Mouse (Mus musculus): ENCODE data around the gene Aldh2. TPM values are rescaled to one million over a fixed set of nuclear protein-coding genes. Genes with fewer than 3 reads are reported as not detected.
"Not testable (repeated sequence)": the region's sequence is repeated elsewhere in the genome, so short reads cannot be mapped to it uniquely, and the experiment has no call there.

Aldh2 gene
- polyA plus RNA-seq (2016; fragmentation: Nextera tagmentation; extraction: Ambion mirVana), result 143 and 146 TPM in 2 replicates

DNA sequence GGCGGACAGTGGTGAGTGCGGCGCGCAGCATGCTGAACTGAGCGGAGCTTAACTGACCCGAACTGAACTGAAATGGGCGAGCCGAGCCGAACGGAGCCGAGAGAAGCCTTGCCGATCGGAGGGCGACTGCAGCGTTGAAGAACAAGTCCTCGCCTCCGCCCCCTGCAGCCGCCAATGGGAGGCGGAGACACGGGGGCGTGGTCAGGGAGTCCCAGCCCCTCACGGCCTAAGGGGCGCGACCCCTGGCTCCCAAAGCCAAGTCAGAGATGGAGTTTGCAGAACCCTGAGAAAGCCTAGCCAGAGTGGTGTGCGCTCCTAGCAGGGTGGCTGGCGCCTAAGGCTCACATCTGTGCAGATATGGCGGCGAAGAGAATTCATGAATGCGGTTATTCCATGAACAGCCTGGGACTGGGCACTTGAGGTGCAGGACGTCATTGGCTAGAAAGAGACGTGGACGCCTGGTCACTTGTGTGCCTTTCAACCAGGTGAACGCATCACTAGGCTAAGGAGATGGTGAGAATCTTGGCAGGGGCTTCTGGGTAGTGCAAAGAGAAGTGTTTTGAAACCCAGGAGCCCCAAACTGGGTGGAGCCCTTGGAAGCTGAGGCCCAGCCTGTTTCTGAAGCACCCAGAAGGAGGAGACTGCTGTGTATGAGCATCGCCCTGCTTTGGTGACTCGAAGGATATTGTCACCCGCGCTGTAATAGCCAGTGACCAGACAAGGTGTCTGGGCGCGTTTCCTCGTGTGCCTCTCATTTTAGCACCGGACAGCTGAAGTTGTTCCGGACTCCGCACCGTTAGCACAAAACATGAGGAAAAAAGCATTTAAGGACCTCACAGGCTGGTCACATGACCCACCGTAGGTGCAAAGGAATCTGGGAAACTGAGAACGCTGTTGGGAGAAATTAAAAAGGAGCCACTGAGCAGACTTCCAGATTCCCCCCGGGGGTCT, at the start of gene Aldh2:
Aldh2 (minus strand) TSS at position 374 of the 951 bp plus-strand sequence.
- H3K36me3 ChIP-seq, result 0 out of 2 replicates have a peak, but pooled peaks cover 3% of the 10 kb centered on the region
- peak; percentile 90 for ATAC-seq
- no peaks in the 10 kb centered on the region for H3K9me3 ChIP-seq (replicated peaks)
- WGBS (ENCODE audit: insufficient replicate concordance), result 2% methylated on average over 47 of the region's 47 CpGs
- H3K27ac ChIP-seq, result peak within 1 kb of the TSS; percentile 88
- H3K4me2 ChIP-seq, result peak within 1 kb of the TSS; percentile 99
- peak within 1 kb of the TSS; percentile 88 for H3K9ac ChIP-seq
- peaks cover 10% of the 10 kb centered on the region; the same call in 1 of the 2 replicates for H3K27me3 ChIP-seq (replicated peaks)
- peak within 1 kb of the TSS; percentile 83 for H3K4me3 ChIP-seq
- H3K4me1 ChIP-seq, result peaks cover 62% of the 10 kb centered on the region

DNA sequence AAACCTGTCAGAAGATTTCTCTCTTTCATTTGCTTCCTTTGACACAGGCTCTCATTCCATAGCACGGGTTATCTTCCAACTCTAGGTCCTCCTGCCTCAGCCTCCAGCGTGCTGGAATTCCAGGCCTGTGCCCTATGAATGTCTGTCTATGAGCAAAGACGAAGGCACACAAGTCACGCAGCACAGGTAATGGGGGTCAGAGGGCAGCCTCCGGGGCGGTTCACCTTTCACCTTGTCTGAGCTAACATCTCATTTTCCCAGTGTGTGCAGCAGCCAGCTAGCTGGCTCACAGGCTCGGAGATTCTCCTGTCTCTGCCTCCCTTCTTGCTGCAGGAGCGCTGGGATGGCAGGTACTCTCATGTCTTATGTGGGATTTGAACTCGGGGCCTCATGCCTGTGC, 46.0 kb upstream of the Aldh2 start:
- no peaks in the 10 kb centered on the region for H3K36me3 ChIP-seq
- H3K27ac ChIP-seq, result no peak overlapping the region
- H3K9me3 ChIP-seq (replicated peaks), result no peaks in the 10 kb centered on the region
- H3K4me2 ChIP-seq, result no peak overlapping the region
- no peaks in the 10 kb centered on the region for H3K27me3 ChIP-seq (replicated peaks)
- no peak overlapping the region for H3K9ac ChIP-seq
- H3K4me3 ChIP-seq, result no peak overlapping the region
- H3K4me1 ChIP-seq, result peaks cover 6% of the 10 kb centered on the region; the same call in 1 of the 2 replicates
- ATAC-seq, result no peak
- WGBS (ENCODE audit: insufficient replicate concordance), result 77% methylated on average over 9 of the region's 9 CpGs

DNA sequence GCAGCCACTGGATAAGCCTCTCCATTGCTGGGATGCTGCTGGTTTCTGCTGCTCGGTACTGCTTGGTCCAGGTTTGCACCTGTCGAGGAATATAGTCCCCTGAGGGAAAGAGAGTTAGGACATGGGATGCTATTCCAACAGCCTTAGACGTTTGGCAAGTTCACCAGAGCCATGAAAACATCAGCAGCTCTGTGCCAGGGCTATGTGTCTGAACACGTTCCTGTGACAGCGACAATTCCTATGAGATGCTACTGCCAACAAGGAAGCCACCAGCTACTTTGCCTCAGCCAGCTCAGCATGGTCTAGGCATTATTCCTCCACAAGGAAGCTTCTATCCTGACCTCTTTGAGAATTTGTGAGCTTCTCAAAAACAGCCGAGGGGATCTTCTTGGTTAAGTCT, 43.7 kb upstream of the Aldh2 start:
- Histone ChIP-seq H3K9ac (no peak overlapping the region), H3K4me2 (no peak overlapping the region), H3K27me3 (replicated peaks) (no peaks in the 10 kb centered on the region), H3K4me1 (0 out of 2 replicates have a peak, but pooled peaks cover 4% of the 10 kb centered on the region), H3K27ac (no peak overlapping the region), H3K36me3 (no peaks in the 10 kb centered on the region), H3K4me3 (no peak overlapping the region), H3K9me3 (replicated peaks) (no peaks in the 10 kb centered on the region)
- ATAC-seq, result no peak
- WGBS (ENCODE audit: insufficient replicate concordance), result 70% methylated on average over 6 of the region's 6 CpGs

DNA sequence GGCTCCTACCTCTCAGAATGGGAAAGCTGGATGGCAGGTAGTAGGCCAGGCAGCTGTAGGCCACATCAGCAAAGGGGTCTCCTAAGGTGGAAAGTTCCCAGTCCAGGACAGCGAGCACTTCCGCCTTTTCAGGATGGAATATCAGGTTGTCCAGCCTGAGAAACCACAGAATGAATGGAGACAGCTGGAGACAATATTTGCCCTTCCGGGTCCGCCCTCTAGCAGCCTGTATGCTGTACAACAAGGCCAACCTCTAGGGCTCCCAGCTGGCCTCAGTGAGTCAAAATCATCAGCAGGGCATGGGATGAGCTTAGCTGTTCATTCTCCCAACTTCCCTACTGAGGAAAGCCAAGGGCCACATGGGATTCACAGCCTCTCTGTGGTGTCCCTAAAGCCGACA, 41.0 kb upstream of the Aldh2 start:
- no peak; the same call in 1 of the 2 replicates for ATAC-seq

DNA sequence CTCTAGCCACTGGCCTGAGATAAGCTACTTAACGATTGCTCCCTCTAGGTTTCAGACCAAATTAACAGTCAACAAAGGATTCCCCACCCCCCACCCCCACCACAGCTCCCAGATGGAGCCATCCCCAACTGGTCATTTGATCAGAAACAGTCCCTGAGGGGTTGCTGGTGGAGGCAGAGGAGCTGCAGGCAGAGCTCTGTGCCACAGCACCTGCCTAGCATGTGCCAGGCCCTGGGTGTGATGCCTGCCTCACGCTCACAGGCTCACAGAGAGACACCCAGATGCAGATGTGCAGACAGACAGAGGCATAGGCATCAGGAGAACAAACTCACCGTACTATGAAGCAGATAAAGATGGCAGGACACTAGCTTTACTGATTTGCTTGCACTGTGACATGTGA, 39.2 kb upstream of the Aldh2 start:
- Histone ChIP-seq H3K27me3 (replicated peaks) (no peaks in the 10 kb centered on the region), H3K4me1 (no peaks in the 10 kb centered on the region), H3K36me3 (no peaks in the 10 kb centered on the region), H3K4me3 (no peak overlapping the region), H3K4me2 (no peak overlapping the region), H3K9ac (no peak overlapping the region), H3K9me3 (replicated peaks) (no peaks in the 10 kb centered on the region), H3K27ac (no peak overlapping the region)
- no peak for ATAC-seq
- 40% methylated on average over 3 of the region's 3 CpGs for WGBS (ENCODE audit: insufficient replicate concordance)

More for the DNA sequence above, 41.0 kb upstream of the Aldh2 start:
- H3K36me3 ChIP-seq, result no peaks in the 10 kb centered on the region
- WGBS (ENCODE audit: insufficient replicate concordance), result 82% methylated on average over 5 of the region's 5 CpGs
- 0 out of 2 replicates have a peak overlapping the region, but pooled peaks have one; percentile 36 for H3K9ac ChIP-seq
- H3K27ac ChIP-seq, result no peak overlapping the region
- 0 out of 2 replicates have a peak, but pooled peaks cover 4% of the 10 kb centered on the region for H3K4me1 ChIP-seq
- no peak overlapping the region for H3K4me3 ChIP-seq
- no peaks in the 10 kb centered on the region for H3K9me3 ChIP-seq (replicated peaks)
- H3K4me2 ChIP-seq, result no peak overlapping the region
- no peaks in the 10 kb centered on the region for H3K27me3 ChIP-seq (replicated peaks)

DNA sequence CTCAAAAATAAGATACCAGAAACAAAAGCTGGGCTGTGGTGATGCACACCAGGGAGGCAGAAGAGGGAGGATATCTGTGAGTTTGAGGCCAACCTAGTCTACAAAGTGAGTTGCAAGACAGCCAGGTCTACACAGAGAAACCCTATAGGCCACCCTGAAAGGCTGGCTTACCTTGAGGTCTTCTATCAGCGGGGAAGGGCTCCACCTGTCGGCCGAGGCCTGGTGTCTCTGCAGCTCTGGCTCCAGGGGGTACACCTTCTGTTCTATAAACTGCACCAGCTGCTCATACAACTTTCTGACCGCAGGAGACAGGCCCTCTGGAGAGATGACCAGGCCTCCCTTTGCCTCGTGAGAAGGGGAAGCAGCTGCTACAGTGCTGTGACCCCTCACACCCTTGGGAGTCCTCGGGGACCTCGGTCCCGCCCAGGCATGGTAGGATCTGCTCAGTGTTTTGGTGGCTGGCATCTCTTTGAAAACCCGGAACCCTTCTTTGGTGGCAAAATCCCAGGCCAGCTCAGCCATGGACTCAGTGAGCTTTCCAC, 37.6 kb upstream of the Aldh2 start:
- ATAC-seq; H3K9me3 ChIP-seq (replicated peaks); H3K4me2 ChIP-seq; H3K9ac ChIP-seq; H3K4me3 ChIP-seq; H3K27ac ChIP-seq; H3K27me3 ChIP-seq (replicated peaks); H3K36me3 ChIP-seq; H3K4me1 ChIP-seq: not testable (repeated sequence)
- 53% methylated on average over 8 of the region's 9 CpGs for WGBS (ENCODE audit: insufficient replicate concordance)

DNA sequence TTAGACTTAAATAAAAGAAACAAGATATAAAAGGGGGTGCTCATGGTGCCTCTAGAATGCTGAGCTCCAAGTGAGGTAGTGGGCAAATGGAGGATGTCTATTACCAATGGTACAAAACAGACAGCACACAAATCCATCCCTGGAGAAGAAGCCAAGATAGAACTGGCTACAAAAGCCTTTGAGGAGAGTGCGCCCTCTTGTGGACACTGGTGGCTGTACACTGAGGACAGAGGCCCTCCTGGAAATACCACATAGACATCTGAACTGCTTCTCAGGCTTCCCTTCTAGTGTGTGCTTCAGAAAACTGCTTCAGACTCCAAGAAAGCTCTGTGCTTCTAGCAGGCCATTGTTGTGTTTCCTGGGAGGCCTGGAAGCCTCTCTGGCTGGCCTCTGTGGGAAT, 34.2 kb upstream of the Aldh2 start:
- H3K4me1 ChIP-seq, result no peaks in the 10 kb centered on the region
- no peaks in the 10 kb centered on the region for H3K9me3 ChIP-seq (replicated peaks)
- no peak overlapping the region for H3K4me2 ChIP-seq
- H3K36me3 ChIP-seq, result no peaks in the 10 kb centered on the region
- H3K4me3 ChIP-seq, result no peak overlapping the region
- no peak overlapping the region for H3K9ac ChIP-seq
- no peak overlapping the region for H3K27ac ChIP-seq
- WGBS (ENCODE audit: insufficient replicate concordance), result 0% methylated on average over 1 of the region's 1 CpGs
- no peaks in the 10 kb centered on the region for H3K27me3 ChIP-seq (replicated peaks)
- no peak for ATAC-seq

DNA sequence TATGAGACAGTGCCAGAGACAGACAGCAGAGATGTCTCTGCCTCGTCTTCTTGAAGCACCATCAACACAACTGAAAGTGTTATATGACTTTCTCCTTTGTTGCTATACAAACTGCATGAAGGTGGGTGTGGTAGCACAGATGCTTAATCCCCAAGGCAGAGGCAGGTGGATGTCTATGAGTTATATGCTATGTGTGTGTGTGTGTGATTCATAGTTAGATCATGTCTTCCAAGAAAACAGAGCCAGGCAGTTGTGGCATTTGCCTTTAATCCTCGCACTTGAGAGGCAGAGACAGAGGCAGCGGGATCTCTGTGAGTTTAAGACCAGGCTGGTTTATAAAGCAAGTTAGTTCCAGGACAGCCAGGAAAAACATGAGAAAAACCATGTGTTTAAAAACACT, 29.6 kb upstream of the Aldh2 start:
- no peak for ATAC-seq
- Histone ChIP-seq H3K9me3 (replicated peaks) (no peaks in the 10 kb centered on the region), H3K36me3 (no peaks in the 10 kb centered on the region; the same call in 1 of the 2 replicates), H3K9ac (no peak overlapping the region), H3K4me3 (no peak overlapping the region), H3K4me2 (no peak overlapping the region), H3K27me3 (replicated peaks) (no peaks in the 10 kb centered on the region), H3K4me1 (peaks cover 14% of the 10 kb centered on the region), H3K27ac (no peak overlapping the region)
- 77% methylated on average over 3 of the region's 3 CpGs for WGBS (ENCODE audit: insufficient replicate concordance)

DNA sequence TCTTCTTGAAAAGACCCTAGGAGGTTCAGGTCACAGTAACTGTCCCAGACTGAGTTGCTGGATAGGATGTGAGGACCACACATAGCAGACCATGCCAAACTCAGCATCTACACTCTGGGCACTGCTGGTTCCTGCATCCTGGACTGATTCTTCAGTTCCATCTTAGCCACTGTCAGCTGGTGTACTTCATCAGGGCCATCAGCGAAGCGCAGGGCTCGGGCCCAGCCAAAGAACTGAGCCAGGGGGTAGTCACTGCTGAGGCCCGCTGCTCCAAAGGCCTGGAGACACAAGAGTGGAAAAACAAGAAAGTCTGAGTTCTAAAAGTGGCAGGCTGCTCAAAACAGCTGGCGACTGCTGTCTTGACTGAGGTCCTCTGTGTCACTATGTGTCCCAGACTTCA, 27.5 kb upstream of the Aldh2 start:
- WGBS (ENCODE audit: insufficient replicate concordance), result 85% methylated on average over 5 of the region's 5 CpGs
- Histone ChIP-seq H3K4me2 (no peak overlapping the region), H3K4me1 (peaks cover 22% of the 10 kb centered on the region), H3K27me3 (replicated peaks) (no peaks in the 10 kb centered on the region), H3K9me3 (replicated peaks) (no peaks in the 10 kb centered on the region), H3K36me3 (no peaks in the 10 kb centered on the region; the same call in 1 of the 2 replicates), H3K4me3 (no peak overlapping the region), H3K9ac (no peak overlapping the region), H3K27ac (no peak overlapping the region)
- ATAC-seq, result no peak

DNA sequence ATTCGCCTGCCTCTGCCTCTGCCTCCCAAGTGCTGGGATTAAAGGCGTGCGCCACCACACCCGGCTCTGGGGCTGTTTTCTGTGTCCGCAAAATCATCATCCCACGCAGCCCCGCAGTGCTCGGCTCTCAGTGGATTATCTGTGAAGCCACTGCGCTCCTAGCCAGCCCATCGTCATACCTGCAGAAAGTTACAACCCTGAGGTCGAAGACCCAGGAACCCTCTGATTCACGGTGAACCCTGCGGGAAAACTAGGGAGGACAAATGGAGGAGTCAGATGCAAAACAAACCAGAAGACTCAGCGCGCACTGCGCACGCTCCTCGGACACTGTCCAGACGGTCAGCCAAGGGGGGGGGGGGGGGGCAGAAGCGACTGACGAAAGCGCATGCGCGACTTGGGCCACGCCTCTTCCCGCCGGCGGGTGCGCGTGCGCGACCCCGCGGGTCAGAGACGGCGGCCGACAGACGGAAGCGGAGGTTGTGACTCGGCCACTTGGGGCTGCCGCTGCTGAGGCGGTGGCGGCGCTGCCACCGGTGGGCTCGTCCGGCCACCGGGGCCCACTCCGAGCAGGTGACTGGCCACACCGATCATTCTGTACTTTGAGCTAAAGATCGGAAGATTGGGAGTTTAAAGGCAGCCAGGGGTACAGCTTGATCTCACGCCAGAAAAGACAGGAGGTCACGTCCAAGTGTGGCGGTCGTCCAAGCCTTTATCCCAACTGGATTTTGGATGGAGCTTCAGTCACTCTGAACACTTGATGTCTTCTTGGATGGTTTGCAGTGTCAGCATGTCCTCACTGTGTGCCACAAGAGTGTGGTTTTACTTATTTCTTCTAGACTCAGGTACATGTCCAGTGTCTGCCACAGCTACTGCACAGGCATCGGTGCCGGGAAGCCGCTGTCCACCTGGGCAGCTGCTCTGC, 25.2 kb upstream of the Aldh2 start, which contains the start of gene Acad12:
Acad12 (minus strand) TSS at position 347 of the 922 bp plus-strand sequence.
- WGBS (ENCODE audit: insufficient replicate concordance), result 1% methylated on average over 58 of the region's 58 CpGs
- no peaks in the 10 kb centered on the region for H3K9me3 ChIP-seq (replicated peaks)
- peaks cover 22% of the 10 kb centered on the region for H3K4me1 ChIP-seq
- peak within 1 kb of the TSS; percentile 72 for H3K4me3 ChIP-seq
- H3K4me2 ChIP-seq, result peak within 1 kb of the TSS; percentile 88
- H3K27ac ChIP-seq, result peak within 1 kb of the TSS; percentile 81
- H3K27me3 ChIP-seq (replicated peaks), result no peaks in the 10 kb centered on the region
- H3K36me3 ChIP-seq, result no peaks in the 10 kb centered on the region; the same call in 1 of the 2 replicates
- H3K9ac ChIP-seq, result peak within 1 kb of the TSS; percentile 79
- peak; percentile 86 for ATAC-seq

DNA sequence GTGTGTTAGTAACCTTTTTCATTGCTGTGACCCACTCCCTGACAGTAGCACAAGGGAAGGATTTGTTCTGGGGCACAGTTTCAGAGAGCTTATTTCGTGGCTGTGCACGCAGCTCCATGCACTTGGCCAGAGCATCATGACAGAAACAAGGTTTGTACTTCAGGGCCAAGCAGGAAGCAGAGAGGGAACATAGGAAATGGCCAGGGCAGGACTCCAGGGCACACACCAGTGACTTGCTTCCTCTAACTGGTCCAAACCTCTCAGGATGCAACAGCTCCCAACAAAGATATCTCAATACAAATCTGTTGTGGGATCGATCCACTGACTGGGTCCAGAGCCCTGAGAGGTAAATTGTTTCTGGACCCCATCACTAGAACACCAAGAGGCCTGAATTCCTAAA, 21.3 kb upstream of the Aldh2 start:
- ATAC-seq; H3K27me3 ChIP-seq (replicated peaks); H3K36me3 ChIP-seq; H3K27ac ChIP-seq; H3K4me2 ChIP-seq; H3K9me3 ChIP-seq (replicated peaks); H3K4me3 ChIP-seq; H3K9ac ChIP-seq: not testable (repeated sequence)
- 64% methylated on average over 3 of the region's 3 CpGs for WGBS (ENCODE audit: insufficient replicate concordance)
- H3K4me1 ChIP-seq, result peaks cover 15% of the 10 kb centered on the region

All from liver, embryonic 12.5 days (tissue).